Mouse (Mus musculus) embryonic fibroblast, embryonic 13.5 days (primary cell): Measurements from ENCODE around the gene Gm20388.

Experiments used
- CTCF ChIP-seq: IDR thresholded peaks from 2 replicates; pipeline ENCODE4 v1.5.1; 2011; ENCODE audit warnings: mild to moderate bottlenecking, control low read depth, low read length, moderate library complexity, borderline replicate concordance; ENCODE audit not compliant: insufficient read depth
- POLR2A ChIP-seq: IDR thresholded peaks from 2 replicates; pipeline ENCODE4 v1.6.1; 2011; ENCODE audit warnings: low read depth, mild to moderate bottlenecking, control low read depth, low read length, moderate library complexity

GRCm38 (mm10) chr8:121083093-121083935 is 1172.7 kb downstream of the Gm20388 start:
- TF ChIP-seq CTCF (no peak), POLR2A (no peak)
